Mouse (Mus musculus) forebrain, embryonic 14.5 days (tissue): ENCODE data around the gene Ctla2b. TPM values are rescaled to one million over a fixed set of nuclear protein-coding genes. Genes with fewer than 3 reads are reported as not detected.
"Not testable (repeated sequence)": the region's sequence is repeated elsewhere in the genome, so short reads cannot be mapped to it uniquely, and the experiment has no call there.

ENCODE experiments used
- ATAC-seq: fragments of 200-750 bp; cut with Nextera tagmentation; 2 replicates; pipeline ENCODE4 v1.8.0; 2017; ENCODE audit warnings: mild to moderate bottlenecking, moderate library complexity
- DNase-seq: peaks from one replicate; pipeline ENCODE4 v3.0.0-alpha.2; 2015; ENCODE audit warnings: low spot score
- H3K27ac ChIP-seq: fragments of 300-500 bp; sonication (generic); 2 replicates; pipeline ENCODE4 v1.5.1; 2014; ENCODE audit warnings: low read depth, mild to moderate bottlenecking, control low read depth, low read length, moderate library complexity
- H3K27me3 ChIP-seq: fragments of 300-500 bp; sonication (generic); replicated peaks from 2 replicates; pipeline ENCODE4 v1.6.1; 2014; ENCODE audit warnings: low read length, control low read depth, mixed read lengths; ENCODE audit not compliant: control insufficient read depth, insufficient read depth
- H3K36me3 ChIP-seq: fragments of 300-500 bp; sonication (generic); 2 replicates; pipeline ENCODE4 v1.6.1; 2014; ENCODE audit warnings: low read length, control low read depth; ENCODE audit not compliant: control insufficient read depth, insufficient read depth
- H3K4me1 ChIP-seq: fragments of 300-500 bp; sonication (generic); 2 replicates; pipeline ENCODE4 v1.6.1; 2014; ENCODE audit warnings: antibody characterized with exemption, low read length, control low read depth; ENCODE audit not compliant: control insufficient read depth, insufficient read depth
- H3K4me2 ChIP-seq: fragments of 300-500 bp; sonication (generic); 2 replicates; pipeline ENCODE4 v1.6.1; 2014; ENCODE audit warnings: mild to moderate bottlenecking, control low read depth, low read length
- H3K4me3 ChIP-seq: fragments of 300-500 bp; sonication (generic); 2 replicates; pipeline ENCODE4 v1.5.1; 2014; ENCODE audit warnings: low read depth, low read length, control low read depth
- H3K9ac ChIP-seq: fragments of 300-500 bp; sonication (generic); 2 replicates; pipeline ENCODE4 v1.6.1; 2014; ENCODE audit warnings: mild to moderate bottlenecking, low read length, control low read depth, moderate library complexity
- H3K9me3 ChIP-seq: fragments of 300-500 bp; sonication (generic); replicated peaks from 2 replicates; pipeline ENCODE4 v1.6.1; 2016; ENCODE audit warnings: low read length, control low read depth, mixed read lengths; ENCODE audit not compliant: control insufficient read depth
- WGBS: fragments of 180-500 bp; shearing (Covaris S2); extraction: QIAGEN DNeasy Blood & Tissue Kit; methylation state at CpG from one replicate; pipeline ENCODE4 v1.1.7; 2014; 5-methylcytosine and 5-hydroxymethylcytosine counted together
- polyA plus RNA-seq: library from polyadenylated mRNA; unstranded; fragments of >200 nt; fragmentation: Nextera tagmentation; extraction: Ambion mirVana; gene quantifications from 2 replicates; pipeline ENCODE4 v1.2.1, GENCODE M21; 2014

Gene Ctla2b
- polyA plus RNA-seq, result 1.2 and 2.4 TPM in 2 replicates

DNA sequence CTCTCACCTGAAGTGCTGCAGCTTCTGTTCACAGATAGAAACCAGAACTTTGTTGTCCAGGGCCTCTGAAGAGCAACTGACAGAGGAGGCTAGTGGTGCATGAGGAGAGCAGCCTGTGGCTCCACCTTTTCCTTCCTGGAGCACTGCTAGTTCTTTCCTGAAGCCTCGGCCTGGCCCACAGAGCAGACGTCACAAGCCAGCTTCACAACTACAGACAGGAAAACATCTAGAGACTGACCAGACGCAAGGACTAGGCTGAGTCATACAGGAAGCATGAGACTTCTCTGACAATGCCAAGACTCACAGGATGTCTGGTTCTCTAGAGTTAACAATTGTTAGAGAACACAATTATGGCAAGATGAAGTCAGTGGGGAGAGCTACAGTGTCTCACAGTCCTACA is at the start of gene Ctla2b:
Ctla2b (minus strand) TSS at position 120 of the 400 bp plus-strand sequence.
- Histone ChIP-seq H3K9ac (no peak within 1 kb of the TSS), H3K4me3 (no peak within 1 kb of the TSS), H3K9me3 (no peaks in the 10 kb centered on the region), H3K27me3 (no peaks in the 10 kb centered on the region), H3K36me3 (no peaks in the 10 kb centered on the region), H3K4me1 (no peaks in the 10 kb centered on the region), H3K27ac (no peak within 1 kb of the TSS), H3K4me2 (no peak within 1 kb of the TSS)
- ATAC-seq, result no peak
- no peak for DNase-seq
- whole genome bisulfite sequencing, result 92% methylated on average over 3 of the region's 3 CpGs

DNA sequence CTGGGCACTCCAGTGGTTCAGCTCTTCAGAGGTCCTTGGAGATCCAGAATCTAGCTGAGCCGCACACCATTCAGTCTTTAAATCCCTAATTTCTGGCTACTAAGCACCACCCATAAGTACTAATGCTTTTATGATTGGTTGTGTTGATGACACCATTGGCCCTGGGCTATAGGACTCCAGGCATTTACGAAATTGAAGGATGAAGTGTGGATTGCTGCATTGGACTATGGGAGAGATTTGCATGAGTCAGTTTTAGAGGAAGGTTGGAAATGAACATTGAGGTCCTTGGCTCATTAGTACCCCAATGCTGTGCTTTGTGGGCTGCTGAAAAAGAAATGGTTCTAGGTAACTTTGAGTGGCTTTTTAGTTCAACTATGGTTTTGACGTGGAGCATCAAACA is 44.6 kb upstream of the Ctla2b start, which contains the start of gene Tpbpa:
Tpbpa (minus strand) TSS at position 101 of the 400 bp plus-strand sequence.
- not testable (repeated sequence) for H3K4me3 ChIP-seq, H3K9me3 ChIP-seq, H3K27ac ChIP-seq, H3K36me3 ChIP-seq, ATAC-seq, H3K27me3 ChIP-seq, H3K9ac ChIP-seq, DNase-seq, H3K4me2 ChIP-seq, H3K4me1 ChIP-seq
- 72% methylated on average over 3 of the region's 3 CpGs for whole genome bisulfite sequencing

DNA sequence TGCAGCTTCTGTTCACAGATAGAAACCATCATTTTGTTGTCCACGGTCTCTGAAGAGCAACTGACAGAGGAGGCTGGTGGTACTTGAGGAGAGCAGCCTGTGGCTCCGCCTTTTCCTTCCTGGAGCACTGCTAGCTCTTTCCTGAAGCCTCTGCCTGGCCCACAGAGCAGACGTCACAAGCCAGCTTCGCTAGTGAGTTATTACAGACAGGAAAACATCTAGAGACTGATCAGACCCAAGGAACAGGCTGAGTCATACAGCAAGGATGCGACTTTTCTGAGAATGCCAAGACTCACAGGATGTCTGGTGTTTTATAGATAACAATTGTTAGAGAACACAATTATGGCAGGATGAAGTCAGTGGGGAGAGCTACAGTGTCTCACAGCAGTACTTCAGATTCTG is 39.3 kb upstream of the Ctla2b start, which contains the start of the genes Gm49391 and Ctla2a:
Gm49391 (minus strand) TSS at position 72 of the 402 bp plus-strand sequence.
Ctla2a (minus strand) TSS at position 126 of the 402 bp plus-strand sequence.
- Histone ChIP-seq H3K27ac (no peak within 1 kb of the TSS), H3K9ac (no peak within 1 kb of the TSS), H3K4me1 (no peaks in the 10 kb centered on the region), H3K4me3 (no peak within 1 kb of the TSS), H3K27me3 (no peaks in the 10 kb centered on the region), H3K36me3 (no peaks in the 10 kb centered on the region), H3K4me2 (no peak within 1 kb of the TSS), H3K9me3 (no peaks in the 10 kb centered on the region; the same call in 1 of the 2 replicates)
- no peak for DNase-seq
- 71% methylated on average over 5 of the region's 5 CpGs for WGBS
- ATAC-seq, result no peak

DNA sequence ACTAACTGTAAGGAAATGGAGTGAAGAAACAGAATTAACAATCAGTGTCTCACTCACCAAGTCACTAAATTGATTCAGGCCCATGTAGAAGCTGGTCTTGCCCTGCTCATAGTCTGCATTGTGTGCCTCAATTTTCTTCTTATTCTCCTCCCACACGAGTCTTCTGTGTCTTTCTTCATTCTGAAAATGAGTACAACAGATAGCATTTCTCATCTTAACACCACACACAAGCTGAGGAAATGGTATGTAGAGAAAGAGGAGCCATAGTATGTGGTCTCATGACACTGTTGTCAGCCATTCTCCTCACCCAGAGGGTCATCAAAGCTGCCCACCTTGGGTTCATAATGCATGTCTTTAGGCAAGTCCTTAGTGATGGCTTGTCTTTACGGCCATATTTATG is 38.2 kb upstream of the Ctla2b start, which contains the start of gene Gm49393:
Gm49393 (minus strand) TSS at position 101 of the 400 bp plus-strand sequence.
- not testable (repeated sequence) for ATAC-seq, H3K4me1 ChIP-seq, H3K36me3 ChIP-seq, H3K9ac ChIP-seq, H3K4me3 ChIP-seq, H3K9me3 ChIP-seq, H3K27me3 ChIP-seq, H3K27ac ChIP-seq, H3K4me2 ChIP-seq, DNase-seq
- 58% methylated on average over 2 of the region's 2 CpGs for WGBS

DNA sequence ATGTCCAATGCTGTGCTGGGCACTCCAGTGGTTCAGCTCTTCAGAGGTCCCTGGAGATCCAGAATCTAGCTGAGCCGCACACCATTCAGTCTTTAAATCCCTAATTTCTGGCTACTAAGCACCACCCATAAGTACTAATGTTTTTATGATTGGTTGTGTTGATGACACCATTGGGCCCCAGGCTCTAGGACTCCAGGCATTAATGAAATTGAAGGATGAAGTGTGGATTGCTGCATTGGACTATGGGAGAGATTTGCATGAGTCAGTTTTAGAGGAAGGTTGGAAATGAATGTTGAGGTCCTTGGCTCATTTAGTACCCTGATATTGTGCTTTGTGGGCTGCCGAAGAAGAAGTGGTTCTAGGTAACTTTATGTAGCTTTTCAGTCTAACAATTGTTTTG is 7.5 kb upstream of the Ctla2b start, which contains the start of gene Tpbpb:
Tpbpb (minus strand) TSS at position 101 of the 400 bp plus-strand sequence.
- H3K27me3 ChIP-seq, H3K4me2 ChIP-seq, H3K27ac ChIP-seq, H3K9me3 ChIP-seq, H3K36me3 ChIP-seq, DNase-seq, H3K4me1 ChIP-seq, H3K4me3 ChIP-seq, ATAC-seq, H3K9ac ChIP-seq: not testable (repeated sequence)
- WGBS, result 85% methylated on average over 2 of the region's 2 CpGs

DNA sequence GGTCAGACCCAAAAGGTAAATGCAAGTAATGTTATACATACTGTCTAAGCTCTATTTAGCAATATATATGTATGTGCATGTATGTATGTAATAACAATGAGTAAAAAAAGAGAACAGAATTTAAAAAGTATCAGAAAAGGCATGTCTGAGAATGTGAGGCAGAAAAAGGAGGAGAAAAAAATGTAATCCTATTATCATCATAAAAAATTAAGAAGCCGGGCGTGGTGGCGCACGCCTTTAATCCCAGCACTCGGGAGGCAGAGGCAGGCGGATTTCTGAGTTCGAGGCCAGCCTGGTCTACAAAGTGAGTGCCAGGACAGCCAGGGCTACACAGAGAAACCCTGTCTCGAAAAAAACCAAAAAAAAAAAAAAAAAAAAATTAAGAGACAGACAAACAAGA is 453 bp downstream of the Ctla2b start, which contains the start of gene Gm49392:
Gm49392 (minus strand) TSS at position 101 of the 400 bp plus-strand sequence.
- not testable (repeated sequence) for H3K27ac ChIP-seq, H3K9me3 ChIP-seq, H3K36me3 ChIP-seq, ATAC-seq, H3K4me2 ChIP-seq, H3K27me3 ChIP-seq, H3K4me3 ChIP-seq, H3K9ac ChIP-seq, H3K4me1 ChIP-seq, DNase-seq
- WGBS, result 90% methylated on average over 6 of the region's 8 CpGs

DNA sequence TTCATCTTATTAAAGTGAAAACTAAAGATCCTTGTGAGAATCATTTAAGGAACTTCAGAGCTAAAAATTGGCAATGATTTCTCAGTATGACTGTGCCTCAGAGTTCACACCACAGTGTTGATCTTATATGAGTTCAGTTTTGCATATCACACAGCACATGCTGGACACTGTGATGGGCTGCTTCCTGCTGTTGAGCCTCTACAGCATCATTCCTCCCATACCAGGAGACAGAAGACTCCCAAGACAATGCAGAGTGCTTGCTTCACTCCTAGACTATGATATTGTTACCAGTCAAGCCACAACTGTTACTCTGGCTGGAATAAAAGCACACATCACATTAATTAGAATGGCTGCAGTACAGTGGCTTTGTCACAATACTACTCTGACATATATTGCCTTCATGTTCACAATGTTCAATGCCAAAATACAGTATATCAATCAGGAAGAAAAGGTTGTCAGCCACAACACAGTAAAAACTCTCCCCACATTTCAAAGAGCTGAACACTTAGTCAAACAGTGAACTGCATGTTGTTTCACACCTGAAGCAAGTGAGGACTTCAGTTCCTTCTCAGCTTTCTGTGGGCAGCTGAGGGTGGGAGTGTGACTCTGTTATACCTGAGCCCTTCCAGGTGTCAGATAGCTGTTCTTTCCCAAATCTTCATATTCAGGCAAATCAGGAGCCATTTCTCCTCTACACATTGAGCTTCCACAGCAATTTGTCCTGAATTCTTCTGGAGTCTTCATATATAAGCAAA is 1.7 kb downstream of the Ctla2b start:
- no peak overlapping the region for H3K4me2 ChIP-seq
- no peaks in the 10 kb centered on the region for H3K4me1 ChIP-seq
- no peak overlapping the region for H3K9ac ChIP-seq
- DNase-seq, result no peak
- no peak overlapping the region for H3K4me3 ChIP-seq
- no peaks in the 10 kb centered on the region for H3K36me3 ChIP-seq
- no peaks in the 10 kb centered on the region for H3K27me3 ChIP-seq
- no peak overlapping the region for H3K27ac ChIP-seq
- no peaks in the 10 kb centered on the region for H3K9me3 ChIP-seq
- ATAC-seq, result no peak

DNA sequence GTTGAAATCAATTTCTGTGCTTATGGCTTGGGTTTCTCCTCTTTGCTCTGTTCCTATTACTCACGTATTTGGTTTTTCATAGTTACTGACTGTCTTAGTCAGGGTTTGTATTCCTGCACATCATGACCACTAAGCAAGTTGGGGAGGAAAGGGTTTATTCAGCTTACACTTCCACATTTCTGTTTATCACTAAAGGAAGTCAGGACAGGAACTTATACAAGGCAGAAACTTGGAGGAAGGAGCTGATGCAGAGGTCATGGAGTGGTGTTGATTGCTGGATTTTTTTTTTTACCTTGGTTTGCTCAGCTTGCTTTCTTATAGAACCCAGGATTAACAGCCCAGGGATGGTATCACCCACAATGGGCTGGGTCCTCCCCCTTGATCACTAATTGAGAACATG is 4.9 kb downstream of the Ctla2b start:
- no peaks in the 10 kb centered on the region for H3K4me1 ChIP-seq
- H3K9ac ChIP-seq, result no peak overlapping the region
- DNase-seq (no peak), ATAC-seq (no peak)
- no peak overlapping the region for H3K27ac ChIP-seq
- WGBS, result 85% methylated on average over 1 of the region's 1 CpGs
- no peaks in the 10 kb centered on the region for H3K36me3 ChIP-seq
- no peaks in the 10 kb centered on the region for H3K27me3 ChIP-seq
- H3K4me3 ChIP-seq, result no peak overlapping the region
- H3K9me3 ChIP-seq, result no peaks in the 10 kb centered on the region
- no peak overlapping the region for H3K4me2 ChIP-seq

DNA sequence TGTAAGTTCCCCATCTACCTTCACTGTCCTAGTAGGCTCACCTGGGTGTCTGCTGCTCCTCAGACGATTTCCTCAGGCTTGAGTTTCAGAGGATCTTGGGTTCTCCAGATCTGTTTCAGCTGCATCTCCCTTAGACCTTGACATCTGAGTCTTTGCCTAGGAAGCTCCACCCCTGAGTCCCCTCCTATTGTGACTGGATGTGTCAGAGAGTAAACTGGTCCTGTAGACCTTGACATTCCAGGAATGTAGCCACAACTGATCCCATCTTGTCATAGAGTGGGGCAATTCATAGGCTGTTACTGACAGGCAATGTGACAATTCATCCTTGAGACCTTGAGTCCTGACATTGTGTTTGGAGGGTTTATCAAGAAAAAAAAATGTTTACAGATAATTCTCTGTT is 33.0 kb downstream of the Ctla2b start, which contains the start of gene 4930486L24Rik:
4930486L24Rik (minus strand) TSS at position 195 of the 400 bp plus-strand sequence.
- Histone ChIP-seq H3K27ac (no peak within 1 kb of the TSS), H3K4me2 (no peak within 1 kb of the TSS), H3K4me1 (no peaks in the 10 kb centered on the region), H3K4me3 (no peak within 1 kb of the TSS), H3K27me3 (no peaks in the 10 kb centered on the region), H3K9ac (no peak within 1 kb of the TSS), H3K36me3 (no peaks in the 10 kb centered on the region), H3K9me3 (no peaks in the 10 kb centered on the region)
- no peak for ATAC-seq
- 74% methylated on average over 1 of the region's 1 CpGs for WGBS
- DNase-seq, result no peak
